Mouse (Mus musculus): Measurements from ENCODE around the gene Disc1. TPM values are rescaled to one million over a fixed set of nuclear protein-coding genes. Genes with fewer than 3 reads are reported as not detected.
A peak's percentile ranks its signal among the peaks of the same experiment; 100 is the strongest.

Gene Disc1
- polyA plus RNA-seq, 2 experiments = 2.2 to 3.2 TPM

GRCm38 (mm10) chr8:125282531-125282930 lies 228.5 kb downstream of the Disc1 start:
- Histone ChIP-seq H3K36me3 (ENCODE audit: control insufficient read depth, insufficient read depth, low read length) (no peaks in the 10 kb centered on the region), H3K27ac (replicated peaks; ENCODE audit: low read depth, low read length) (no peak overlapping the region), H3K4me1 (ENCODE audit: control insufficient read depth, insufficient read depth, low read length) (peaks cover 39% of the 10 kb centered on the region), H3K9ac (ENCODE audit: low read depth, low read length, severe bottlenecking) (no peak overlapping the region), H3K27me3 (ENCODE audit: control insufficient read depth, insufficient read depth, low read length) (no peaks in the 10 kb centered on the region), H3K4me3 (replicated peaks; ENCODE audit: low read length) (no peak overlapping the region), H3K9me3 (ENCODE audit: control insufficient read depth, low read length) (no peaks in the 10 kb centered on the region), H3K4me2 (replicated peaks; ENCODE audit: low read depth, low read length, severe bottlenecking) (no peak overlapping the region)
- WGBS = 49% methylated on average over 7 of the region's 7 CpGs
- ATAC-seq (ENCODE audit: low FRiP score, low read depth) (peak; percentile 68; the same call in 1 of the 2 replicates), DNase-seq (ENCODE audit: low spot score) (no peak)
- no peak for TF ChIP-seq POLR2A (IDR thresholded peaks at IDR 0.05; ENCODE audit: borderline replicate concordance, extremely low read depth, insufficient read depth, insufficient read length)

GRCm38 (mm10) chr8:125283542-125283941 lies 229.5 kb downstream of the Disc1 start:
- WGBS = 65% methylated on average over 6 of the region's 6 CpGs
- Histone ChIP-seq H3K4me1 (ENCODE audit: control insufficient read depth, insufficient read depth, low read length) (peaks cover 49% of the 10 kb centered on the region), H3K27me3 (ENCODE audit: control insufficient read depth, insufficient read depth, low read length) (no peaks in the 10 kb centered on the region), H3K36me3 (ENCODE audit: control insufficient read depth, insufficient read depth, low read length) (no peaks in the 10 kb centered on the region), H3K9me3 (ENCODE audit: control insufficient read depth, low read length) (no peaks in the 10 kb centered on the region), H3K4me2 (replicated peaks; ENCODE audit: low read depth, low read length, severe bottlenecking) (no peak overlapping the region), H3K9ac (ENCODE audit: low read depth, low read length, severe bottlenecking) (no peak overlapping the region), H3K27ac (replicated peaks; ENCODE audit: low read depth, low read length) (no peak overlapping the region), H3K4me3 (replicated peaks; ENCODE audit: low read length) (no peak overlapping the region)
- TF ChIP-seq POLR2A (IDR thresholded peaks at IDR 0.05; ENCODE audit: borderline replicate concordance, extremely low read depth, insufficient read depth, insufficient read length) = no peak
- DNase-seq (ENCODE audit: low spot score) = no peak
- no peak for ATAC-seq (ENCODE audit: low FRiP score, low read depth)

- no peak for ATAC-seq (ENCODE audit: low FRiP score, low read depth)
- no peaks in the 10 kb centered on the region for H3K36me3 ChIP-seq (ENCODE audit: control insufficient read depth, insufficient read depth, low read length)
- 33% methylated on average over 4 of the region's 4 CpGs for WGBS
- no peak for TF ChIP-seq POLR2A (IDR thresholded peaks at IDR 0.05; ENCODE audit: borderline replicate concordance, extremely low read depth, insufficient read depth, insufficient read length)
- peak; percentile 44 for DNase-seq (ENCODE audit: low spot score)
- H3K4me2 ChIP-seq (replicated peaks; ENCODE audit: low read depth, low read length, severe bottlenecking) = no peak overlapping the region
- H3K27ac ChIP-seq (replicated peaks; ENCODE audit: low read depth, low read length) = 0 out of 2 replicates have a peak overlapping the region, but pooled peaks have one; percentile 13
- no peak overlapping the region for H3K4me3 ChIP-seq (replicated peaks; ENCODE audit: low read length)
- no peaks in the 10 kb centered on the region for H3K9me3 ChIP-seq (ENCODE audit: control insufficient read depth, low read length)
- peaks cover 43% of the 10 kb centered on the region for H3K4me1 ChIP-seq (ENCODE audit: control insufficient read depth, insufficient read depth, low read length)
- H3K9ac ChIP-seq (ENCODE audit: low read depth, low read length, severe bottlenecking) = no peak overlapping the region
- no peaks in the 10 kb centered on the region for H3K27me3 ChIP-seq (ENCODE audit: control insufficient read depth, insufficient read depth, low read length)
Observed at GRCm38 (mm10) chr8:125284875-125285274, 230.9 kb downstream of the Disc1 start.

DNA sequence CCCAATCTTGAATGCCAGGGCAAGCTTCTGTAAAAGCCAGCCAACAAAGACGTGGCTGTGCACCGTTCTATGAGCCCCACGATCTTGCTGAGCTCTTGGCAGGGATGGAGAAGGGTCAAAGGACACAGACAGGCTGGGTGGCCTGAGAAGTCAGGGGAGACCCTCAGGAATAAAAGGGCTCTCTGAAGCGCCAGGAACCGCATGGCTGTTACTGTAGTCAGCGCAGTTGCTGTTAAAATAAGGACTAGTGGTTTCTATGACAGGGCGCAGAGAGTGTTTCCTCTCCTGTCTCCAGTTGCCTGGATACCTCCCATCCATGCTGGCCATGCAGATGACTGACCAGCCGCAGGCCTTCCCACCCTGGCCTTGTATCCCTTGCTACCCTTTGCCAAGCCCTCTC lies 231.4 kb downstream of the Disc1 start:
- H3K4me2 ChIP-seq (replicated peaks; ENCODE audit: low read depth, low read length, severe bottlenecking) = no peak overlapping the region
- ATAC-seq (ENCODE audit: low FRiP score, low read depth) (no peak), DNase-seq (ENCODE audit: low spot score) (no peak)
- no peaks in the 10 kb centered on the region for H3K27me3 ChIP-seq (ENCODE audit: control insufficient read depth, insufficient read depth, low read length)
- no peak overlapping the region for H3K4me3 ChIP-seq (replicated peaks; ENCODE audit: low read length)
- H3K4me1 ChIP-seq (ENCODE audit: control insufficient read depth, insufficient read depth, low read length) = peaks cover 38% of the 10 kb centered on the region
- H3K36me3 ChIP-seq (ENCODE audit: control insufficient read depth, insufficient read depth, low read length) = no peaks in the 10 kb centered on the region
- 0 out of 2 replicates have a peak overlapping the region, but pooled peaks have one; percentile 13 for H3K27ac ChIP-seq (replicated peaks; ENCODE audit: low read depth, low read length)
- H3K9me3 ChIP-seq (ENCODE audit: control insufficient read depth, low read length) = no peaks in the 10 kb centered on the region
- no peak overlapping the region for H3K9ac ChIP-seq (ENCODE audit: low read depth, low read length, severe bottlenecking)
- 70% methylated on average over 8 of the region's 8 CpGs for WGBS
- no peak for TF ChIP-seq POLR2A (IDR thresholded peaks at IDR 0.05; ENCODE audit: borderline replicate concordance, extremely low read depth, insufficient read depth, insufficient read length)

- H3K4me1 ChIP-seq (ENCODE audit: control insufficient read depth, insufficient read depth, low read length) = peaks cover 38% of the 10 kb centered on the region
- no peak overlapping the region for H3K4me3 ChIP-seq (replicated peaks; ENCODE audit: low read length)
- peak overlapping the region; percentile 10; the same call in 1 of the 2 replicates for H3K4me2 ChIP-seq (replicated peaks; ENCODE audit: low read depth, low read length, severe bottlenecking)
- no peak for TF ChIP-seq POLR2A (IDR thresholded peaks at IDR 0.05; ENCODE audit: borderline replicate concordance, extremely low read depth, insufficient read depth, insufficient read length)
- H3K27me3 ChIP-seq (ENCODE audit: control insufficient read depth, insufficient read depth, low read length) = no peaks in the 10 kb centered on the region
- 69% methylated on average over 12 of the region's 12 CpGs for WGBS
- ATAC-seq (ENCODE audit: low FRiP score, low read depth) = no peak
- no peak for DNase-seq (ENCODE audit: low spot score)
- H3K36me3 ChIP-seq (ENCODE audit: control insufficient read depth, insufficient read depth, low read length) = no peaks in the 10 kb centered on the region
- H3K27ac ChIP-seq (replicated peaks; ENCODE audit: low read depth, low read length) = no peak overlapping the region
- H3K9ac ChIP-seq (ENCODE audit: low read depth, low read length, severe bottlenecking) = no peak overlapping the region
- H3K9me3 ChIP-seq (ENCODE audit: control insufficient read depth, low read length) = no peaks in the 10 kb centered on the region
Observed at GRCm38 (mm10) chr8:125285966-125286681, 232.1 kb downstream of the Disc1 start.
